Mouse (Mus musculus) lung, embryonic 16.5 days (tissue): Measurements from ENCODE around the gene Agt. TPM values are rescaled to one million over a fixed set of nuclear protein-coding genes. Genes with fewer than 3 reads are reported as not detected.
A peak's percentile ranks its signal among the peaks of the same experiment; 100 is the strongest.

Experiments
- ATAC-seq: fragments of 200-750 bp; cut with Nextera tagmentation; 2 replicates; pipeline ENCODE4 v1.8.0; 2017; ENCODE audit warnings: low read depth, mild to moderate bottlenecking, moderate library complexity
- H3K27ac ChIP-seq: fragments of 300-500 bp; sonication (generic); 2 replicates; pipeline ENCODE4 v1.5.1; 2014; ENCODE audit warnings: mild to moderate bottlenecking, control low read depth, low read length
- H3K27me3 ChIP-seq: fragments of 300-500 bp; sonication (generic); 2 replicates; pipeline ENCODE4 v1.6.1; 2014; ENCODE audit warnings: low read depth, low read length, mixed read lengths; ENCODE audit not compliant: control insufficient read depth, insufficient read depth
- H3K36me3 ChIP-seq: fragments of 300-500 bp; sonication (generic); 2 replicates; pipeline ENCODE4 v1.6.1; 2014; ENCODE audit warnings: low read length; ENCODE audit not compliant: control insufficient read depth, insufficient read depth
- H3K4me1 ChIP-seq: fragments of 300-500 bp; sonication (generic); replicated peaks from 2 replicates; pipeline ENCODE4 v1.6.1; 2014; ENCODE audit warnings: low read length, mixed read lengths; ENCODE audit not compliant: control insufficient read depth, insufficient read depth
- H3K4me2 ChIP-seq: fragments of 300-500 bp; sonication (generic); 2 replicates; pipeline ENCODE4 v1.6.1; 2014; ENCODE audit warnings: low read depth, low read length, control low read depth
- H3K4me3 ChIP-seq: fragments of 300-500 bp; sonication (generic); 2 replicates; pipeline ENCODE4 v1.5.1; 2014; ENCODE audit warnings: mild to moderate bottlenecking, low read length, control low read depth
- H3K9ac ChIP-seq: fragments of 300-500 bp; sonication (generic); 2 replicates; pipeline ENCODE4 v1.6.1; 2014; ENCODE audit warnings: low read length, control low read depth
- H3K9me3 ChIP-seq: fragments of 300-500 bp; sonication (generic); 2 replicates; pipeline ENCODE4 v1.6.1; 2016; ENCODE audit warnings: low read length; ENCODE audit not compliant: control insufficient read depth
- WGBS: fragments of 180-500 bp; shearing (Covaris S2); extraction: QIAGEN DNeasy Blood & Tissue Kit; methylation state at CpG from one replicate; pipeline ENCODE4 v1.1.7; 2014; 5-methylcytosine and 5-hydroxymethylcytosine counted together
- polyA plus RNA-seq: library from polyadenylated mRNA; unstranded; fragments of >200 nt; fragmentation: Nextera tagmentation; extraction: Ambion mirVana; gene quantifications from 2 replicates; pipeline ENCODE4 v1.2.1, GENCODE M21; 2015

Agt gene
- polyA plus RNA-seq, 1 experiment from 2014 or later: 11.6 TPM

DNA sequence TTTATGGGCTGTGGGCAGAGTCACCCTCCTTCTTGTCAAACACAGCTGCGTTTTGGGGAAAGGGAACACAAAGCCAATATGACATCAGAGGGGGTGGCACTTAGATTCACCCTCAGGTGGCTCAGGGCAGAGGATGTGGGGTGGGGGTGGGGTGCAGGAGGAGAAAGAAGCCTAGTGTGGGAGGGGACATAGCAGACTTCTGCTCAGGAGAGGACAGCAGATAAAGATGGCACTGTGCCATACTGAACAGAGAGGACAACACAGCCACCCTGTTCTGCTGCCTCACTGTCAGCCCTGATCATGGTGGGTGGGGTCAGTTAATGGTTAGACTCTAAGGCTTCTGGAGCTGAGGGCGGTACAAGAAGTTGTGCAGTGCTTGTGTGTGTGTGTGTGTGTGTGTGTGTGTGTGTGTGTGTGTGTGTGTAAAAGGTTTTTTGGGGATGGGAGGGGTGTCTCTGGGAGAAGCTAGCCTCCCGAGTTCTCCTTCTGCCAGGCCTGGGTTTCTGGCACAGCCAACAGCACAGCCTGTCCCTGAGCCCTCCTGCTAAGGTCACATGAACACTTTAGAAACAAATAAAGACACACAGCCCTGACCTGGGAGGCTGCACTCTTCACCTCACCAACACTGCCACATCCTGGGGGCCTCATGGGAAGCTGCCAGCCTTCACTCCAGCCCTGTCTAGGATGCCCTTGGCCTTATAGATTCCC is 16.4 kb upstream of the Agt start:
- Histone ChIP-seq H3K4me3 (no peak overlapping the region), H3K27ac (no peak overlapping the region)

DNA sequence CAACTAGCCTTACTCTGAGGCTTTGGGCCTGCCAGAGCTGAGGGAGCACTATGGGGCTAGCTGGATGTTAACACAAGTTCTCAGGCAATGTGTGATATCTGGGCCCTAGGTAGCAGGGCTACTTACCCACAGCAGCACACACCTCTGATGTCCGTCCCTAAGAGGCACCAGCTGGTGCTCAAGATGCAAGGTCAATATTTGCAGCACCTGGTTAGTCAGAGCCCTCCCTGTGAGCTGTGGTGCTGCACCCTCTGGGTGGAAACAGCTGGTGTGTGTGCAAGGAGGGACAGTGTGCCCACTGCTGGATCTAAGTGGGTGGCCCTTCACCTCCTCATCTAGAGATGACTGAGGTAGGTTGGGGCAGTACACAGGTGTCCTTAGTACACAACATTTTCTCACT is 7.2 kb upstream of the Agt start:
- WGBS: 50% methylated on average over 1 of the region's 1 CpGs
- Histone ChIP-seq H3K9me3 (no peaks in the 10 kb centered on the region), H3K27me3 (no peaks in the 10 kb centered on the region), H3K4me1 (peaks cover 14% of the 10 kb centered on the region), H3K36me3 (no peaks in the 10 kb centered on the region), H3K4me3 (no peak overlapping the region), H3K9ac (no peak overlapping the region), H3K27ac (no peak overlapping the region), H3K4me2 (no peak overlapping the region)
- ATAC-seq: peak; percentile 67

More for the DNA sequence above, 16.4 kb upstream of the Agt start:
- Histone ChIP-seq H3K36me3 (no peaks in the 10 kb centered on the region), H3K9ac (no peak overlapping the region), H3K4me1 (peaks cover 9% of the 10 kb centered on the region; the same call in 1 of the 2 replicates), H3K9me3 (no peaks in the 10 kb centered on the region), H3K27me3 (no peaks in the 10 kb centered on the region), H3K4me2 (no peak overlapping the region)
- ATAC-seq: peak; percentile 56
- WGBS: 35% methylated on average over 3 of the region's 3 CpGs

DNA sequence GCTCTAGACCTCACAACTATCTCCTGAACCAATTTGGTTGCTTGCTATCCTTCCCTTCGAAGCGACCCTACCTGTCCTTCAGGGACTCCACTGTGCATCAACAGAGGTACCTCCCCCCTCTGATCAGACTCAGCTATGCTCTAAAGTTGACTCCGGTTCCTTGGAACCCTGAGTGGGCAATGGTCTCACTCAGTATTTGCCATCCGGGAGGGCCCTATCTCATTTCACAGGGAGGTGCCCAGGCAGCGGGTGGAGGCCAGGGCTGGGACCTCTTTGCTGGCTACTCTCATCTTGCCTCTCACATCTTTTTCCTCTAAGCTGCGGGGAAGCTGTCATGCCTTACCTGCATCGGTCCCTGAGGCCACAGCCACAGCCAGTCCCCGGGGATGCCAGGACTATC is 6.3 kb upstream of the Agt start, which contains the start of gene Capn9:
Capn9 (plus strand) TSS at position 301 of the 400 bp plus-strand sequence.
- H3K9me3 ChIP-seq: no peaks in the 10 kb centered on the region
- no peak within 1 kb of the TSS for H3K27ac ChIP-seq
- no peak within 1 kb of the TSS for H3K4me3 ChIP-seq
- no peak within 1 kb of the TSS for H3K4me2 ChIP-seq
- H3K4me1 ChIP-seq: peaks cover 20% of the 10 kb centered on the region
- no peak for ATAC-seq
- H3K36me3 ChIP-seq: no peaks in the 10 kb centered on the region
- H3K9ac ChIP-seq: no peak within 1 kb of the TSS
- H3K27me3 ChIP-seq: no peaks in the 10 kb centered on the region
- WGBS: 70% methylated on average over 8 of the region's 8 CpGs

DNA sequence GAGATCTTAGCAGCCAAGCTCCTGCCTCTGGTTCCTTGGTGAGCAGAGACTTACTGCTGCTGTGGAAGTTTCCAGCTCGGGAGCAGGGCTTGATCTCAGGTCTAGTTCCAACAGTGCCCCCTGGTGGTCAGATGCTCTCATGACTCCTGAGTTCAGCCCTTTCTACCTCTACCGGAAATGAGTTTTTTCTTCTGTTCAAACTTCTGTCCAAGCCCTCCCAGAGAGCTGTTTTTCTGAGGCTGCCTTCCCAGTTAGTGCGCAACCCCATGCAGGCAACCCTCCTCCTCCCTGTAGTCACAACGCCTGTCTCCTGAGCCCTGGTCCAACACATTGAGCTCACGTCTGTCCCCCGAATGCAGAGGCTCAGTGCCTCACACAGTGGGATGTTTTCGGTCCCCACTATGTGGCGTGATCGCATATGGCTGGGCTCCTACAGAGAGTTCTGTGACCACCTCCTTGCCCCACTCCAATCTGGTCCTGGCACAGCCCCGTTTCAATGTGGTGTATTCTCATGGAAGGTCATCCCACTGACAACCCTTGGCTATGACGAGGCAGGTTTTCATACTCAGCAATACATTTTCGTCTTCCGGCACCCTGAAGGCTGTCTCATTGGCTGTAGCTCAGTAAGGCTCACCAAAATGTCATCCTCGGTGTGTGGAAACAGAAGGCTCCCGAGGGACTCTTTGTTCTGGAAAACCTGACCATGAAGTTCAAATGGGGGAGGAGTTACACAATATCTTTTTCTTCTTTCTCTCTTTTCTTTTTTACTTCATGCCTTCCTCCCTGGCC is 4.2 kb upstream of the Agt start:
- Histone ChIP-seq H3K27ac (peak overlapping the region; percentile 85), H3K9ac (peak overlapping the region; percentile 52), H3K27me3 (no peaks in the 10 kb centered on the region), H3K9me3 (no peaks in the 10 kb centered on the region), H3K4me1 (peaks cover 34% of the 10 kb centered on the region), H3K4me3 (no peak overlapping the region), H3K4me2 (no peak overlapping the region), H3K36me3 (no peaks in the 10 kb centered on the region)
- WGBS: 50% methylated on average over 15 of the region's 15 CpGs
- ATAC-seq: peak; percentile 34

DNA sequence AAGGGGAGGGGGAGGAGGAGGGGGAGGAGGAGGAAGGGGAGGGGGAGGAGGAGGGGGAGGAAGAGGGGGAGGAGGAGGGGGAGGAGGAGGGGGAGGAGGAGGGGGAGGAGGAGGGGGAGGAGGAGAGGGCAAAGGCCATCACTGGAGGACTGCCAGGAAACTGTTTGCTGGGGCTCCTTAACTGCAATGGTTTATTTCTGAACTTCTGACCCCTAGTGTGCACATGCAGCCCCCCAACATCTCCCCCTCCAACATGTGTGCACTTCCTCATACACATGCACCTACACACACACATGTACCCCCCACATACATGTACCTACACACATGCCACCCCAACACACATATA is 2.9 kb upstream of the Agt start:
- Histone ChIP-seq H3K27me3 (no peaks in the 10 kb centered on the region), H3K36me3 (no peaks in the 10 kb centered on the region), H3K9me3 (no peaks in the 10 kb centered on the region), H3K4me3 (no peak overlapping the region), H3K4me2 (no peak overlapping the region), H3K27ac (peak overlapping the region; percentile 85), H3K4me1 (peaks cover 34% of the 10 kb centered on the region), H3K9ac (no peak overlapping the region)
- ATAC-seq: no peak

DNA sequence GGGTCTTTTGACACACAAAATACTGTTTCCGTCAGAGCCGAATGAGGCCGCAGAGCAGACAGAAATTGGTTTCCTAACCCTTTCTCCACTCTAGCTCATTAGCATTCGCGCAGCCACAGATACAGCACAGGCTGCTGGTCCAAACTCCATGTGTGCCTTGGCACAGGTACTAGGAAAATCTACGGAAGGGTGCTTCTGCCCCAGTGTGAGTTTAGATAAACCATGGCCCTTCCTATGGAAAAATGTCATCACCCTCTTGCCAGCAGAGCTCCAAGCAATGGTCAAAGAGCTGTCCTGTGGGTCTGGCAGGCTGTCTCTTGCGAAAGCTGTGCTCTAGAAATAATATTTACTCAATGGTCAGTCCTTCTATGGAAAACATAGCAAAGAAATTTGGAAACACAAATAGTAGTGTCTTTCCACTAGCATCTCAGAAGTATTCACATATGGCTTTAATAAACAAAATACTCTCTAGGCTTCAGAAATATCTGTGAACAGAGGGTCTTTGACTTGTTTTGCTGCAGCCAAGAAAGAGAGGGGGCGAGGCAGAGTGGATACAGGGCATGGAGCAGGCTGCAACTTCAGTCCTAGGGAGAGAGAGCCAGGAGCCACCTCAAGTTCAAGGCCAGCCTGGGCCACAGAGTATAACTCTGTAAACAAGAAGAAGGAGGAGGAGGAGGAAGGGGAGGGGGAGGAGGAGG is 2.4 kb upstream of the Agt start:
- Histone ChIP-seq H3K36me3 (no peaks in the 10 kb centered on the region), H3K9me3 (no peaks in the 10 kb centered on the region), H3K4me2 (no peak overlapping the region), H3K9ac (no peak overlapping the region), H3K27ac (peak overlapping the region; percentile 94), H3K27me3 (no peaks in the 10 kb centered on the region), H3K4me3 (no peak overlapping the region), H3K4me1 (peaks cover 34% of the 10 kb centered on the region)
- peak; percentile 81 for ATAC-seq
- 45% methylated on average over 8 of the region's 8 CpGs for WGBS

DNA sequence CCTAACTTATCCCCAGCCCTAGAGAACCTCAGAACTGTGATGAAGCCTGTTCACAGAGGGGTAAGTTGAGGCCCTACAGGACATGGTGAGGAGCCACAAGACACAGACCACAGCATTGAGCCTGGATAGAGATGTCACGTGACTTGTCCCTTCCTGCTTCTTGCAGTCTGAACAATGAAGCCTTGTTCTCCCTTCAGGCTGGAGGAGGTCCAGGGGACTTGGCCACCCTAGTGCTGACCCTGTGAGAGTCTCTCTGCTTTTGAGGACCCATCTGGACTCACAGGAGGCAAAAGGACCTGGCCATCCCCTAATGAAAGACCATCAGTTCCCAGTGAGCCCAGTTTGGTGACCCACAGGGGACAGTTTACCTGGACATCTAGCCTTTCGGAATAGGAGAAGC is 406 bp downstream of the Agt start:
- peaks cover 39% of the 10 kb centered on the region for H3K4me1 ChIP-seq
- no peaks in the 10 kb centered on the region for H3K9me3 ChIP-seq
- H3K4me3 ChIP-seq: no peak overlapping the region
- peak overlapping the region; percentile 36; the same call in 1 of the 2 replicates for H3K9ac ChIP-seq
- 60% methylated on average over 2 of the region's 2 CpGs for WGBS
- H3K4me2 ChIP-seq: no peak overlapping the region
- H3K27ac ChIP-seq: peak overlapping the region; percentile 31; the same call in 1 of the 2 replicates
- H3K36me3 ChIP-seq: no peaks in the 10 kb centered on the region
- H3K27me3 ChIP-seq: no peaks in the 10 kb centered on the region
- no peak for ATAC-seq

DNA sequence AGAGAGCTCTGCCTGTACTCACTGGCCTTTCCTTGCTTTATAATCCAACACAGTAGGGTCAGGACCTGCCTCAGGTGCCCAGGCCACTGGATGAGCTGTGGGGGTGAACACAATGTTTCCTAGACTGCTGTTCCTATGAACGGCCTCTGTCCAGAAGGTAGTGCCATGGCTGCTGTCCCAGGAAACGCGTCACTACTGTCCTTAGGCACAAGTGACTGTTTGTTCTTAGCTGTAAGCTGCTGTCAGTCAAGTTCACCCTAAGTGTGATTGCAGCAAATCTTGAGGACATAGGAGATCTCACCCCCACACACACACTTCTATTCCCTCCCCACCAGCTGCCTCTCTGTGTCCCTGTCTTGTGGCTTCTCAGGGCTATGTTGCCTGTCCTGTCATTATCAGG is 1.9 kb downstream of the Agt start:
- no peaks in the 10 kb centered on the region for H3K36me3 ChIP-seq
- H3K4me2 ChIP-seq: no peak overlapping the region
- H3K4me3 ChIP-seq: no peak overlapping the region
- ATAC-seq: no peak
- H3K27ac ChIP-seq: no peak overlapping the region
- H3K27me3 ChIP-seq: no peaks in the 10 kb centered on the region
- peaks cover 26% of the 10 kb centered on the region for H3K4me1 ChIP-seq
- H3K9me3 ChIP-seq: no peaks in the 10 kb centered on the region
- H3K9ac ChIP-seq: no peak overlapping the region
- 73% methylated on average over 3 of the region's 3 CpGs for WGBS

DNA sequence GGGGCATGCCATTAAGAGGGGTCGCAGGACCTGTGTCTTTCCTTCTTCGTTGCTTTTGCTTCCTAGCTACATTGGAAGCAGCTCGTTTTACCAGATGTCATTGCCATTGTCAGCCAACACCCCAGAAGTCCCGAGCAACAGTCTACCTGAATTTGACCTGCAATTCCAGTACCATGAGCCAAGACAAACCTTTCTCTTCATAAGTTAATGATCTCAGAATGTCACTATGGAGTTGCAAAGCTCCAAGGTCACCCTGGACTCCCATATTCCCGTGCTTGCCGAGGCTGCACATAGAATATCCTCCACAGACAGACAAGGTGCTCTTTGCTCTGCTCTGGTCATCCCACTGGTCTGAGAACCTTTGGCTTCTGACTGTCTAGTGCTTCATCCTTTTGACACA is 2.4 kb downstream of the Agt start:
- ATAC-seq: no peak
- Histone ChIP-seq H3K27ac (no peak overlapping the region), H3K4me1 (peaks cover 25% of the 10 kb centered on the region), H3K36me3 (no peaks in the 10 kb centered on the region), H3K9me3 (no peaks in the 10 kb centered on the region), H3K4me3 (no peak overlapping the region), H3K27me3 (no peaks in the 10 kb centered on the region), H3K9ac (no peak overlapping the region), H3K4me2 (no peak overlapping the region)
- 79% methylated on average over 6 of the region's 6 CpGs for WGBS
